Mouse (Mus musculus): ENCODE data around the gene Tcf25.

DNA sequence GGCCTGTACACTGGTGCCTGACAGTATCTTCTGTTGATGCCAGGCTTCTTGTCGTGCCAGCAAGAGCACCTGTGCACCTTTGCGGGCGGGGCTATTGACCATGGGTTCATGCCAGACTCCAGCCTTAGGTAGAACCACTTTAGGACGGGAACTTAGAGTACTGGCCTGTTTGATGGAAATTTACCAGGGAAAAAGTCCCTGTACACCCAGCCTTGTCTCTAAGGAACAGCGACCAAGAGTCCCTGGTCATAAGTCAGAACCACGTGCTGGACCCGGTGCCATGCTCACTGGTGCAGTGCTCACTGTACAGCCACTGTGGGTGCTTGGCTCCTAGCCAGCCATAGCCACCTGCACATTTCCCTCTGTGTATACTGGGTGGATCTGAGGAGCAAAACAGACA lies 15.5 kb downstream of the Tcf25 start:
- TF ChIP-seq CTCF (IDR thresholded peaks at IDR 0.05) (no peak), EP300 (IDR thresholded peaks at IDR 0.05) (no peak)
